Mouse (Mus musculus): ENCODE measurements around the gene Crybb3. TPM values are rescaled to one million over a fixed set of nuclear protein-coding genes. Genes with fewer than 3 reads are reported as not detected.

Gene Crybb3
- polyA plus RNA-seq, 1 experiment, result 4.8 TPM

DNA sequence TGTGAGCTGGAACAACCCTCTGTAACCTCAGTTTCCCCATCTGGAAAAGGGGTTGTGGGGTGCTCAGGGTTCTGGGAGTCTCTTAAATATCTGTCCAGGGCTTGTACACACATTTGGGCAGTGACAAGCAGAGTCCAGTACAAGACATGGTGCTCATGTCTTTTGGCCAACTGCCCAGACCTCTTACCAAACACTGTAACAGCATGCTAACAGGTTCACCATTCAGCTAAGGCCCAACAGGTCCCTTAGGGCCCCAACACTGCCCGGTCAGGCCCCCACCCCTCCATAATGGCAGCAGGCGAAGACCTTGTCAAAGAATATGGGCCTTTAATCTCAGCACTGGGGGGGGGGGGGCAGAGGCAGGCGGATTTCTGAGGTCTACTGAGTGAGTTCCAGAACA lies 26.3 kb upstream of the Crybb3 start:
- DNase-seq, result no peak
- H3K27me3 ChIP-seq (ENCODE audit: control insufficient read depth, insufficient read depth, low read length), result no peaks in the 10 kb centered on the region
- TF ChIP-seq CTCF (IDR thresholded peaks at IDR 0.05; ENCODE audit: borderline replicate concordance, control insufficient read depth, extremely low read depth, insufficient read depth, low read length, poor library complexity) (no peak), POLR2A (IDR thresholded peaks at IDR 0.05; ENCODE audit: control insufficient read depth, extremely low read depth, insufficient read depth, low read length, poor library complexity) (no peak)
- no peak overlapping the region for H3K27ac ChIP-seq (ENCODE audit: control insufficient read depth, insufficient read depth, low read length)
- H3K4me1 ChIP-seq (replicated peaks; ENCODE audit: control insufficient read depth, insufficient read depth, low read length), result 0 out of 2 replicates have a peak, but pooled peaks cover 2% of the 10 kb centered on the region
- WGBS, result 92% methylated on average over 3 of the region's 3 CpGs
- no peaks in the 10 kb centered on the region for H3K36me3 ChIP-seq (ENCODE audit: control insufficient read depth, insufficient read depth, low read length)
- no peak overlapping the region for H3K4me3 ChIP-seq (ENCODE audit: control insufficient read depth, insufficient read depth, low read length)

DNA sequence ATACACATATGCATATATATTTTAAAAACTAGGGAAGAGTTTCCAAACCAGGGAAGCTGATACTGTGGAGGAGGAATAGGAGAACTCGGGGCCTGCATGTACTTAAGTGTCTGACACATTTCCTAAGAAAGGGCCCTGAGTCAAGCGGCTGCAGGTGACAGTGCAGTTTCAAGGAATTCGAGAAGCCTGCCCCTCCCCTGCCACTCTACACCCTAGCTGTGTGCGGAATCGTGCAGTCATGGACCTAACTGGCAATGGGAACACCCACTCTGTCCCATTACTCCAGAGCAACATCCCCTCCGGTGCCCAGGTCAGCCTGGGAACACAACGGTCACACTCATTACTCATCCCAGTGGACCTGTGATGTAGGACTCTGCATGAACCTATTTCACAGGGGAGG lies 25.2 kb upstream of the Crybb3 start:
- 0 out of 2 replicates have a peak, but pooled peaks cover 2% of the 10 kb centered on the region for H3K4me1 ChIP-seq (replicated peaks; ENCODE audit: control insufficient read depth, insufficient read depth, low read length)
- no peak overlapping the region for H3K4me3 ChIP-seq (ENCODE audit: control insufficient read depth, insufficient read depth, low read length)
- 87% methylated on average over 7 of the region's 7 CpGs for WGBS
- H3K36me3 ChIP-seq (ENCODE audit: control insufficient read depth, insufficient read depth, low read length), result no peaks in the 10 kb centered on the region
- no peak for DNase-seq
- H3K27me3 ChIP-seq (ENCODE audit: control insufficient read depth, insufficient read depth, low read length), result no peaks in the 10 kb centered on the region
- TF ChIP-seq POLR2A (IDR thresholded peaks at IDR 0.05; ENCODE audit: control insufficient read depth, extremely low read depth, insufficient read depth, low read length, poor library complexity) (no peak), CTCF (IDR thresholded peaks at IDR 0.05; ENCODE audit: borderline replicate concordance, control insufficient read depth, extremely low read depth, insufficient read depth, low read length, poor library complexity) (no peak)
- no peak overlapping the region for H3K27ac ChIP-seq (ENCODE audit: control insufficient read depth, insufficient read depth, low read length)

DNA sequence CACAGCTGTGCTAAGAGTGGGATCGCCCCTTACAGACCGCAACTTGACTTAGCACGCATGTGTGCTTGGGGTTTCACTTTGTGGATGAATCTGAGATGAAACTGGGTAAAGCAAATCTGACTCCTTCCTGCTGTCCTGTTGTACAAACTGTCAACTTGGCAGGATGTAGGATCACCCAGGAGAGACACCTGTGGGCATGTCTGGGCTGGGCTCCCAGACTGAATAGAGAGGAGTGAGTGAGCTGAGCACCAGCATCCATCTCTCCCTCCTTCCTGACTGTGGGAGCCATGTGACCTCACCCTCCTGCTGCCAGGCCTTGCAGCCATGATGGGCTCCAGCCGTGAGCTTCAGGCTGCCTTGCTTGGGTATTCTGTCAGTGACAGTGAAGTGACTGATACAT lies 24.1 kb upstream of the Crybb3 start:
- Histone ChIP-seq H3K36me3 (ENCODE audit: control insufficient read depth, insufficient read depth, low read length) (no peaks in the 10 kb centered on the region), H3K4me1 (replicated peaks; ENCODE audit: control insufficient read depth, insufficient read depth, low read length) (no peaks in the 10 kb centered on the region), H3K27me3 (ENCODE audit: control insufficient read depth, insufficient read depth, low read length) (no peaks in the 10 kb centered on the region), H3K27ac (ENCODE audit: control insufficient read depth, insufficient read depth, low read length) (no peak overlapping the region), H3K4me3 (ENCODE audit: control insufficient read depth, insufficient read depth, low read length) (no peak overlapping the region)
- WGBS, result 87% methylated on average over 4 of the region's 4 CpGs
- DNase-seq, result no peak
- TF ChIP-seq POLR2A (IDR thresholded peaks at IDR 0.05; ENCODE audit: control insufficient read depth, extremely low read depth, insufficient read depth, low read length, poor library complexity) (no peak), CTCF (IDR thresholded peaks at IDR 0.05; ENCODE audit: borderline replicate concordance, control insufficient read depth, extremely low read depth, insufficient read depth, low read length, poor library complexity) (no peak)

DNA sequence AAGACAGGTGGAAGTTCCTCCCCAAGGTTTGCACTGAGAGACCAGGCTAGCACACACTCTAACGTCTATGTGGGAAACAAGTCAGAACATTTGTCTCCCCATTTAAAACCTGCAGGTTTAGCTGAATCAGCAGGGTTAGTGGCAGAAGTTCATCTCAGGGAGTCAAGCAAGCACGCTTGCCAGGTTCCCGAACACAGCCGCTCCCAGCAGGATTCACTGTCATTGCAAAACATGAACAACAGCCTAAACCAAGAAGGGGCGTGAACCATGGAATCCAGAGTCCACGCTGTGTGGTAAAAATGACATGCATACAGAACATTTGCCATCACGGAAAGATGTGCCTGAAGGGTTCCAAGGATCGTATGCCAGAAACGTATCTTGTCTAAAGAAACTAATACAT lies 23.7 kb upstream of the Crybb3 start:
- Histone ChIP-seq H3K27ac (ENCODE audit: control insufficient read depth, insufficient read depth, low read length) (no peak overlapping the region), H3K4me1 (replicated peaks; ENCODE audit: control insufficient read depth, insufficient read depth, low read length) (no peaks in the 10 kb centered on the region), H3K27me3 (ENCODE audit: control insufficient read depth, insufficient read depth, low read length) (no peaks in the 10 kb centered on the region), H3K36me3 (ENCODE audit: control insufficient read depth, insufficient read depth, low read length) (no peaks in the 10 kb centered on the region), H3K4me3 (ENCODE audit: control insufficient read depth, insufficient read depth, low read length) (no peak overlapping the region)
- DNase-seq, result no peak
- WGBS, result 94% methylated on average over 9 of the region's 9 CpGs
- TF ChIP-seq POLR2A (IDR thresholded peaks at IDR 0.05; ENCODE audit: control insufficient read depth, extremely low read depth, insufficient read depth, low read length, poor library complexity) (no peak), CTCF (IDR thresholded peaks at IDR 0.05; ENCODE audit: borderline replicate concordance, control insufficient read depth, extremely low read depth, insufficient read depth, low read length, poor library complexity) (no peak)

DNA sequence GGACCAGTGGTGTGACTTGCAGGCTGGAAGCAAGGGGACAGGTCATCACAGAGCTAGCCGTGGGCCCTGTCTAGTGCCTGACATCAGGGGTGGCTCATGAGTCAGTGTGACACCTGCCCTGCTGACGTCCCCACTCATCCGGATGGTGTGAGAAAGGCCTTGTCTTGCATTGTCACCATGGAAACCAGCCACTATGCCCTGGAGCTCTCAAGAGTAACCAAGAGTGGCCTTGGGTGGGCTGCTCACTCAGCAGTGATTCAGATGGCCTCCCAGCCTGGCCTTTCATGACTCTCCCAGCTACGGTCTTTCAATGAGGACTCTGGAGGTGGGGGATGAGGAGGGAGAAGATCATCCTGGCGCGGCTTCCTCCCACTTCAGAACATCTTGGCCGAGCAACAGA lies 21.1 kb upstream of the Crybb3 start:
- no peak for TF ChIP-seq POLR2A (IDR thresholded peaks at IDR 0.05; ENCODE audit: control insufficient read depth, extremely low read depth, insufficient read depth, low read length, poor library complexity)
- no peak for TF ChIP-seq CTCF (IDR thresholded peaks at IDR 0.05; ENCODE audit: borderline replicate concordance, control insufficient read depth, extremely low read depth, insufficient read depth, low read length, poor library complexity)
- WGBS, result 95% methylated on average over 7 of the region's 7 CpGs
- H3K27me3 ChIP-seq (ENCODE audit: control insufficient read depth, insufficient read depth, low read length), result no peaks in the 10 kb centered on the region
- no peak overlapping the region for H3K4me3 ChIP-seq (ENCODE audit: control insufficient read depth, insufficient read depth, low read length)
- DNase-seq, result no peak
- no peak overlapping the region for H3K27ac ChIP-seq (ENCODE audit: control insufficient read depth, insufficient read depth, low read length)
- no peaks in the 10 kb centered on the region for H3K4me1 ChIP-seq (replicated peaks; ENCODE audit: control insufficient read depth, insufficient read depth, low read length)
- H3K36me3 ChIP-seq (ENCODE audit: control insufficient read depth, insufficient read depth, low read length), result no peaks in the 10 kb centered on the region

DNA sequence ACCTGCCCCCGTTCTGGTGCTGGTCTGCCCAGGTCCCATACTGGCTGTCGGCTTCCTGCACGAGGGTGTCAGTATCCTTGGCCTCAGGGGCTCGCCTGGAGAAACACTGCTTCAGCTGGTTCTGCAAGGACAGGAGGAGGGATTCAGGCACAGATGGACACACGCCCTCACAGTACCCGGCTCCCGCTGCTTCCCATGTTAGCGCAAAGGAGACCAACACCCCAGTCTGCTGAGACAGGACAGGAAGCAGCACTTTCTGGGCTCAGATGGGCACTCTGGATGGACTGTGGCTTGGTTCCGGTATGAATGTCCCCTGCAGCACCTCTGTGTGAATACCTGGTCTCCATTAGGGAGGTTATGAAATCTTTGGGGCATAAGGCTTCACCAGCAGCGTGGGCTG lies 20.1 kb upstream of the Crybb3 start:
- no peak overlapping the region for H3K4me3 ChIP-seq (ENCODE audit: control insufficient read depth, insufficient read depth, low read length)
- DNase-seq, result no peak
- no peaks in the 10 kb centered on the region for H3K27me3 ChIP-seq (ENCODE audit: control insufficient read depth, insufficient read depth, low read length)
- no peaks in the 10 kb centered on the region for H3K36me3 ChIP-seq (ENCODE audit: control insufficient read depth, insufficient read depth, low read length)
- H3K27ac ChIP-seq (ENCODE audit: control insufficient read depth, insufficient read depth, low read length), result no peak overlapping the region
- WGBS, result 96% methylated on average over 10 of the region's 10 CpGs
- TF ChIP-seq POLR2A (IDR thresholded peaks at IDR 0.05; ENCODE audit: control insufficient read depth, extremely low read depth, insufficient read depth, low read length, poor library complexity) (no peak), CTCF (IDR thresholded peaks at IDR 0.05; ENCODE audit: borderline replicate concordance, control insufficient read depth, extremely low read depth, insufficient read depth, low read length, poor library complexity) (no peak)
- H3K4me1 ChIP-seq (replicated peaks; ENCODE audit: control insufficient read depth, insufficient read depth, low read length), result no peaks in the 10 kb centered on the region

DNA sequence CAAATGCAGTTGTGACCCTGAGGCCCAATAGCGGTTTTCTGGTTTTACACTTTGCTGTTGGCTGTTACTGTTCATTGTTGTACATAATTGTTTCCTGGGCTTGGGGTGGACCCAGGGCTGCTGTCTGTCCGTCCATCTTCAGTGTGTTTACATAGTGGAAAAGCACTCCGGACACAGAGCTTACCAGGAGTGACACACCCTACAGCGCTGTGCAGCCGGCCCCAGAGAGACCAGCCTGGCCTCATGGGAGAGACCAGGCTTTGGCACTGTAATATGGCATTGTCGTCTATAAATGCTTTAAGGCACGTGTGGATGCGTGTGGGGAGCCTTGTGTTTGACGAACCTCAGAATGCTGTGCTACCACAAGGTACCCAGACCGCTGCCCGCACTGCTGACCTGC lies 19.0 kb upstream of the Crybb3 start:
- TF ChIP-seq POLR2A (IDR thresholded peaks at IDR 0.05; ENCODE audit: control insufficient read depth, extremely low read depth, insufficient read depth, low read length, poor library complexity), result no peak
- TF ChIP-seq CTCF (IDR thresholded peaks at IDR 0.05; ENCODE audit: borderline replicate concordance, control insufficient read depth, extremely low read depth, insufficient read depth, low read length, poor library complexity), result no peak
- Histone ChIP-seq H3K4me1 (replicated peaks; ENCODE audit: control insufficient read depth, insufficient read depth, low read length) (no peaks in the 10 kb centered on the region), H3K27ac (ENCODE audit: control insufficient read depth, insufficient read depth, low read length) (no peak overlapping the region), H3K36me3 (ENCODE audit: control insufficient read depth, insufficient read depth, low read length) (no peaks in the 10 kb centered on the region), H3K27me3 (ENCODE audit: control insufficient read depth, insufficient read depth, low read length) (no peaks in the 10 kb centered on the region), H3K4me3 (ENCODE audit: control insufficient read depth, insufficient read depth, low read length) (no peak overlapping the region)
- WGBS, result 98% methylated on average over 11 of the region's 11 CpGs
- DNase-seq, result no peak
